Mouse (Mus musculus) megakaryocyte, adult 5-6 weeks (primary cell): ENCODE measurements around the gene Grin2b. TPM values are rescaled to one million over a fixed set of nuclear protein-coding genes. Genes with fewer than 3 reads are reported as not detected.
A peak's percentile ranks its signal among the peaks of the same experiment; 100 is the strongest.
"Not testable (repeated sequence)": the region's sequence is repeated elsewhere in the genome, so short reads cannot be mapped to it uniquely, and the experiment has no call there.

Source experiments
- ATAC-seq: 2 replicates; pipeline ENCODE4 v1.8.0; 2016; ENCODE audit warnings: mild to moderate bottlenecking, inconsistent platforms; ENCODE audit not compliant: poor library complexity, severe bottlenecking
- total RNA-seq, 2 experiments: library from RNA; stranded (forward) in 1 of 2; stranded (reverse) in 1 of 2; fragments of 153-499, 151-499 nt in 1 of 2; fragments of 221-1000, 200-1000 nt in 1 of 2; gene quantifications; 2 replicates each; pipeline versions ENCODE4 v1.2.3 to v1.2.4; 2015 to 2017

Gene Grin2b
- total RNA-seq, 2 experiments from 2014 or later: not detected

- not testable (repeated sequence) for ATAC-seq
Measured at GRCm38 (mm10) chr6:135826776-135827175, 346.5 kb downstream of the Grin2b start.

GRCm38 (mm10) chr6:135817391-135817790 lies 355.9 kb downstream of the Grin2b start:
- no peak for ATAC-seq

- no peak for ATAC-seq
Measured at GRCm38 (mm10) chr6:135813755-135814154, 359.6 kb downstream of the Grin2b start.

- no peak for ATAC-seq
Measured at GRCm38 (mm10) chr6:135805436-135805835, 367.9 kb downstream of the Grin2b start.

GRCm38 (mm10) chr6:135799949-135800348 lies 373.4 kb downstream of the Grin2b start:
- no peak for ATAC-seq

- ATAC-seq: no peak
Measured at GRCm38 (mm10) chr6:135798202-135798992, 374.9 kb downstream of the Grin2b start.

- no peak for ATAC-seq
Measured at GRCm38 (mm10) chr6:135797371-135798033, 375.8 kb downstream of the Grin2b start.

- no peak for ATAC-seq
Measured at GRCm38 (mm10) chr6:135796911-135797310, 376.4 kb downstream of the Grin2b start.

- no peak for ATAC-seq
Measured at GRCm38 (mm10) chr6:135791412-135791811, 381.9 kb downstream of the Grin2b start.

GRCm38 (mm10) chr6:135789603-135790170 lies 383.6 kb downstream of the Grin2b start:
- ATAC-seq: no peak

- ATAC-seq: no peak
Measured at GRCm38 (mm10) chr6:135774670-135775069, 398.6 kb downstream of the Grin2b start.

- ATAC-seq: peak; percentile 52
Measured at GRCm38 (mm10) chr6:135767572-135767971, 405.7 kb downstream of the Grin2b start.

GRCm38 (mm10) chr6:135758735-135759134 lies 414.6 kb downstream of the Grin2b start:
- no peak for ATAC-seq

GRCm38 (mm10) chr6:135756075-135756474 lies 417.2 kb downstream of the Grin2b start:
- peak; percentile 63; the same call in 1 of the 2 replicates for ATAC-seq

GRCm38 (mm10) chr6:135748412-135749076 lies 424.8 kb downstream of the Grin2b start:
- peak; percentile 90 for ATAC-seq

- ATAC-seq: no peak
Measured at GRCm38 (mm10) chr6:135745606-135746005, 427.7 kb downstream of the Grin2b start.

GRCm38 (mm10) chr6:135734227-135734732 lies 439.0 kb downstream of the Grin2b start:
- ATAC-seq: no peak

- no peak for ATAC-seq
Measured at GRCm38 (mm10) chr6:135727106-135727505, 446.2 kb downstream of the Grin2b start.

GRCm38 (mm10) chr6:135721706-135722105 lies 451.6 kb downstream of the Grin2b start:
- no peak for ATAC-seq

- ATAC-seq: no peak
Measured at GRCm38 (mm10) chr6:135714906-135715305, 458.4 kb downstream of the Grin2b start.

GRCm38 (mm10) chr6:135714236-135714635 lies 459.1 kb downstream of the Grin2b start:
- no peak for ATAC-seq
